Mouse (Mus musculus): ENCODE measurements at regions not wholly inside any gene's neighbourhood (a gene's known extent, or its start where the extent isn't known, plus 50 kb on each side); places are given as distances from the start of the nearest gene placed in this dataset.
A peak's percentile ranks its signal among the peaks of the same experiment; 100 is the strongest.
"Not testable (repeated sequence)": the region's sequence is repeated elsewhere in the genome, so short reads cannot be mapped to it uniquely, and the experiment has no call there.

DNA sequence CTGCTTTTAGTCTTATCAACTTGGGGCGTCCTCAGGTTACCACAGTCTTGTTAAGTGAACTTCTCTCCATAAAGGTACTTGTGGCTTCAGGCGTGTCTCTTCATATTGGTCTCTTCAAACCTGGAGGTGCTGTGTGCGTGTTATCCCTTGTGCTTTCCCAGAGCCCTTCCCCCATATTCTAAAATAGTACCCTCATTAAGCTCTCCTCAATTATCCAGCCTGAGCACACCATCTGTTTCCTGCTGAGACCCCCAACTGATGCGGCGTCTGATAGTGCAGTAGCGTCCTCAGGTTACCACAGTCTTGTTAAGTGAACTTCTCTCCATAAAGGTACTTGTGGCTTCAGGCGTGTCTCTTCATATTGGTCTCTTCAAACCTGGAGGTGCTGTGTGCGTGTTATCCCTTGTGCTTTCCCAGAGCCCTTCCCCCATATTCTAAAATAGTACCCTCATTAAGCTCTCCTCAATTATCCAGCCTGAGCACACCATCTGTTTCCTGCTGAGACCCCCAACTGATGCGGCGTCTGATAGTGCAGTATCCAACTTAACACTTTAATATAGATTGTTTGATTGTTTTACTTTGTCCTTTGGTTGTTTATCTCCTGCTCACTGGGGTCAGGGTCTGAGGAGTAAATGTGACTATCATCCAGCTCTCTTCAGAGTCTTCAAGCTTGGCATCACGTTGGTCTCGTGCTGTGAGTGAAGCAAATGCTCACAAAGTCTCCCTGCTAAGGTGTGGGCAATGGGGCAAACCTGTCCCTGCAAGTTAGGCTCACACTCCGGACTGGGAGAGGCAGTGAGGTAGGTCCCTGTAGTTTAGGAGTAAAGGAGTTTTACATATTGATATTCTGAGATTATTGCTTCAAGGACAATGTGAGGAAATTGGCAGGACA lies 444.5 kb upstream of the Fam160b2 start:
- WGBS, result 47% methylated on average over 11 of the region's 13 CpGs
- not testable (repeated sequence) for ATAC-seq (ENCODE audit: insufficient number of reproducible peaks, insufficient read depth, low FRiP score, low TSS enrichment, low read depth); H3K4me3 ChIP-seq

DNA sequence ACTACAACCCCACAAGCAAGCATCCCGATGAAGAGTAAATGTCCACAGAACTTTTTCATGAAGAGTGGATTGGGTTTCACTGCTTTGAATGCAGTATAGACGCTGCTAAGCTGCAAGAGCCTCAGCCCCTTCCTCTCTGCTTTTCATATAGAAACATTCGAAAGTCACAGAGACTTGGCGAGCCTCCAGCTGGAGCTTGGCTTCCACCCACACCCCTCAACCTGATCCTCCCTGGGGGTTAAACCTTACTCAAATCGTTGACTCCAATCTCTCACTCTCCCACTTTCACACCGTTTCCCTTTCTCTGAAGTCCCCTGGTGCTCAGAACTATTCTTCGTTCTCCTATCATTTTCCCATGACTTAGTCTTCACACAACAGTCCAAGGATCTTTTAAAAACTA lies 437.0 kb upstream of the Fam160b2 start:
- peak overlapping the region; percentile 57; the same call in 1 of the 2 replicates for H3K27ac ChIP-seq
- no peaks in the 10 kb centered on the region for H3K27me3 ChIP-seq
- ATAC-seq (ENCODE audit: insufficient number of reproducible peaks, insufficient read depth, low FRiP score, low TSS enrichment, low read depth), result 0 out of 2 replicates have a peak, but pooled peaks have one; percentile 24

More for the DNA sequence above, 444.5 kb upstream of the Fam160b2 start:
- not testable (repeated sequence) for H3K27me3 ChIP-seq, H3K9ac ChIP-seq, H3K9me3 ChIP-seq, H3K27ac ChIP-seq, H3K4me2 ChIP-seq, H3K36me3 ChIP-seq, H3K4me1 ChIP-seq

DNA sequence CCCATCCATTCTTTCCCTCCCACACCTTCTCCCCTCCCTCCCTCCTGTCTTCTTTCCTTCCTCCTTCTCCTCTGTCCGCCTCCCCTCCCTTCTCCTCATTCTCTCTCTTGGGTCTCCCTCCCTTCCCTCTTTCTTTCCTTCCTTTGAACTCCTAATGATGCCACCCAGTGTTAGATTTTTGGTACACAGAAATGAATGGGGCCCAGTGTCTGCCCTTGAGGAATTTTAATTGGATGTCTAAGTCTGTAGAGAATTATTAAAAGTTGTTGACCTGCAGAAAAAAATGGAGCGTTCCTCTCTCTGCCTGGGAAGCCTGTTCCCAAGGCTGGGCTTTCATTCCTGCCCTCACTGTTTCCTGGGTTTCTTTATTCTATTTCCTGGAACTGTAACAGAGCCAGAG lies 434.0 kb upstream of the Fam160b2 start:
- H3K4me3 ChIP-seq, result no peak overlapping the region
- H3K27ac ChIP-seq, result no peak overlapping the region
- 42% methylated on average over 2 of the region's 2 CpGs for WGBS
- no peaks in the 10 kb centered on the region for H3K9me3 ChIP-seq
- H3K9ac ChIP-seq, result no peak overlapping the region
- ATAC-seq (ENCODE audit: insufficient number of reproducible peaks, insufficient read depth, low FRiP score, low TSS enrichment, low read depth), result no peak
- no peaks in the 10 kb centered on the region for H3K36me3 ChIP-seq
- H3K4me2 ChIP-seq, result no peak overlapping the region
- H3K4me1 ChIP-seq, result peaks cover 11% of the 10 kb centered on the region
- no peaks in the 10 kb centered on the region for H3K27me3 ChIP-seq

More for the DNA sequence above, 437.0 kb upstream of the Fam160b2 start:
- H3K9me3 ChIP-seq, result no peaks in the 10 kb centered on the region
- no peak overlapping the region for H3K4me3 ChIP-seq
- peaks cover 11% of the 10 kb centered on the region for H3K4me1 ChIP-seq
- 28% methylated on average over 7 of the region's 7 CpGs for WGBS
- peak overlapping the region; percentile 5; the same call in 1 of the 2 replicates for H3K4me2 ChIP-seq
- no peaks in the 10 kb centered on the region for H3K36me3 ChIP-seq
- H3K9ac ChIP-seq, result no peak overlapping the region

DNA sequence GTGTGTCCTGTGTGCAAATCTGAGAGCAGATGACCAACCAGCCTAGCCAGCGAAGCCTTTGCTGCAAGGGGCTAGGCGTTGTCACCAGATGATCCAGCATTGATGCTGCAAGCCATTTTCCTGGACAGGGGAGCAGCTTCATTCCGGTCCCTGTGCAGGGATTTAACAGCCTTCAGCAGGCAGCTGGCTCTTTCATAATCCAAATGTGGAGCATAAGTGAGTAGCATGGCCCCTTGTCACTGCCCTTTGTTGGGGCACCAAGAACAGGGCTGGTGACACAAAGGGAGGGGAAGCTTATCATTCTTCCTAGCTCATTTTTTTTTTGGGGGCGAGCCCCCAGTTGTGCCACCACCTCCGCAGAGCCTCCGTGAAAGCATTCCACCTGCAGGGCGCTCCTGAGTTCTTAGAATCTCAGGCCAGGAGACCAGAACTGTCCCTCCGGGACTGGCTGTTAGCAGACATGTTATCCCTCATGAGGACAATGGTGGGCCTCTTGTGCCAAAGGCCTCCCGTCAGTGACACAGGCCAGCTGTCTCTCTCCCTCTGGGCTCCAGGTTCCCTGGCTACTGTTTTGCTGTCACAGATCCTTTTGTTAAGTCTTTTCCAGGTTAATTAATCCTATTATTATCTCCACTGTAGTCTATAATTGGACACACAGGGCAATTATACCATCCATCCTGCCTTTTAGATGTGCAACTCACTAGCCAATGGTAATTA lies 430.7 kb upstream of the Fam160b2 start:
- no peak overlapping the region for H3K27ac ChIP-seq
- H3K27me3 ChIP-seq, result no peaks in the 10 kb centered on the region
- no peak overlapping the region for H3K4me3 ChIP-seq
- H3K9me3 ChIP-seq, result no peaks in the 10 kb centered on the region
- H3K4me2 ChIP-seq, result no peak overlapping the region
- WGBS, result 83% methylated on average over 9 of the region's 9 CpGs
- no peaks in the 10 kb centered on the region for H3K36me3 ChIP-seq
- no peak for ATAC-seq (ENCODE audit: insufficient number of reproducible peaks, insufficient read depth, low FRiP score, low TSS enrichment, low read depth)
- no peaks in the 10 kb centered on the region for H3K4me1 ChIP-seq
- H3K9ac ChIP-seq, result no peak overlapping the region
